Mouse (Mus musculus): Measurements from ENCODE around the gene Rcor3. TPM values are rescaled to one million over a fixed set of nuclear protein-coding genes. Genes with fewer than 3 reads are reported as not detected.

Gene Rcor3
- total RNA-seq, 2 experiments from 2014 or later = 26.6 to 30.5 TPM

GRCm38 (mm10) chr1:192094451-192095170, 43.3 kb downstream of the Rcor3 start:
- peak; percentile 60 to 88 for DNase-seq

GRCm38 (mm10) chr1:192092879-192093660, 44.8 kb downstream of the Rcor3 start:
- peak; percentile 90 to 94 for DNase-seq

DNA sequence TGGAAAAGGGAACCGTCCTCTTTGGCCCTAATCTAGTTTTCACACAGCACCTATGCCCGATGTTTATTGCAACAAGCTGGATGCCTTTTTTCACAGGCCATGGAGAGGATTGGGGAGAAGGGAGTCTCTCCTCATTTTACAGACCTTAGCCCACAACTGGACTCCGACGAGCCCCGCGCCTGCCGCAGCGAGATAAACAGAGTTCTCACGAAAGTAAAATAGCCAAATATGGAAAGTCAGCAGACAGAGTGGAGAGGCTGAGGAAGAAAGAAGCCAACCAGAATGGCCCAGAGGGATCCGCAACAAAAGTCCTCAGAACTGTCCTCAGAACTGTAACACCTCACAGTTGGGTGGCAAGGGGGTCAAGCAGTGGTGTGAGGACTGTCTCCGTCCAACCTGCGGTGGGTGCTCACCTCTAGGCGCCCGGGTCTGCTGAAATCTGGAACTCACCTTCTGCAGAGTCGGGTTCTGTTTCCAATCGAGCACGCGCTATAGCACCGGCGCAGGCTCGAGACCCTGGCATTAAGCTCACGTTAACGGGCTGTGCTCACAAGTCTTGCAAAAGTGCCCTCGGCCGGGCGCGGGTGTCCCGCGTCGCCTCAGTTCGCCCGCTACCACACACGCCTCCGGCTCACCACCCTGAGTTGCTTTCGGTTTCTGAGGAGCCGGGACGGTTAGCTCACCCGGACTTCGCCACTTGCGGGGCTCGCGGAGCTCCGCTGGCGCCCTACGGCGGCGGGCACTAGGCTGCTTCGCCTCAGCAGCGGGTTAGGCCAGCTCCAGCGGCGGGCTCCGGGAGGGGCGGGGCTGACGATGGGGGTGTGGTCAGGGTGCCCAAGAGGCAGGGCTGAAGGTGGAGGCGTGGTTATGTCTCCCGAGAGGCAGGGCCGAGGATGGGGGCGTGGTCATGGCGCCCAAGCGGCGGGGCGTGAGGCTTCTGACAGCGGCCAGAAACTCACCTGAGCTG, 45.8 kb downstream of the Rcor3 start, which contains the start of gene Traf5:
Traf5 (minus strand) TSS at position 754 of the 967 bp plus-strand sequence.
- DNase-seq = peak; percentile 98

- DNase-seq = peak in 1 of 2 experiments; percentile 41
These were observed 46.9 kb downstream of the Rcor3 start for GRCm38 (mm10) chr1:192090689-192091567.

GRCm38 (mm10) chr1:192090281-192090680, 47.6 kb downstream of the Rcor3 start:
- DNase-seq = no peak

GRCm38 (mm10) chr1:192089208-192090166, 48.4 kb downstream of the Rcor3 start:
- DNase-seq = no peak

DNA sequence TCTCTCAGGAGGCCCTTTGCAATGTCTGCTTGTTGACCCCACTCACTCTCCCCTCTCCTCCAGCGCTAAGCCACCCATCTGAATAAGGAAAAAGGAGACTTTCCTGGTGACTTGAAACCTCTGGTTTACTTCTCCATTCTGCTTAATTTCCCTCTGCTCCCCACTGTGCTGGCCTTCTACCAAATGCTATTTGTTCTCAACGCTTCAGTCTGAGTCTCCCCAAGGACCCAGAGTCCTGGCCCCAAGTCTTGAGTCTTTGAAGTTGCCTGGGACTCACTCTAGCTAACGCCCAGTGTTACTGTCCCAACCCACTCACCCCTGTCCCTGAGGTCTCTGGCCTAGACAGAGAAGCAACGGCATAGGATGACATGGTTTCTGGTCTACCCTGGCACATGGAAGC, 49.9 kb downstream of the Rcor3 start:
- DNase-seq = peak; percentile 47 to 62

DNA sequence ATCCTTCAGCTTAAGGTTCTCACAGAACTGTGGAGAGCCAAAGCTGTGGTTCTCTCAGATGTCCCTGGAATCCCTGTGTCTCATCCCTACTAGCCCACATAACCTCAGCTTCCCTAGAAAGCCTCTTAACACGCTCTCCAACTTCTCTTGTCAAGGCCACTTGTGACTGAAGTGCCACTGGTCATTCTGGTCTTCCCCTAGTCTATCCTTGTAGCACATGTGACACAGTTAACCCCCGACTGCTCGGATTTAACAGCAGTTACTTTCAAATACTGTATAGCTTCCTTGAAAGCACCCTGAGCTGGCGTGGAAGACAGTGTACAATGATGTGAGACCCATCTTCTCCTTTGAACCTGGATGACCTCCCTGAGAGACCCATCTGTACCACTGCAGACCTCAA, 50.8 kb downstream of the Rcor3 start:
- DNase-seq = no peak

GRCm38 (mm10) chr1:192086279-192087037, 51.4 kb downstream of the Rcor3 start:
- no peak for DNase-seq

DNA sequence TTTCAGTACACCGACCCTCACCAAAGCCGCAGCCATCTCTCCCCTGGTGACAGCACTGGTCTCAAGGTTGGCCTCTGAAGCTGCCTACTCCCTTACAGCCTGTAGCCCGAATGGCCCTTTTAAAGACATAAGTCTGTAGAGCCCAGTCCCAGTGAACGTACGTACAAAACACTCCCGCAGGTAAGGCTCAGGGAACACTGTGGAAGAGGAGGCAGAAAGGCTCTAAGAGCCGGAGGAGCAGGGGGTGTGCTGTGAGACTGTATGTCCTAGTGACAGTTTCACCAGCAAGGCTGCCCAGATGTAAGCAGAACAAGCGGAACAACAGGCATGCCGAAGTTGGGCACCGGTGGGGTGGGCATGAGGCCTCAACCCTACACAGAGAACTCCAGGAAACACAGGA, 52.6 kb downstream of the Rcor3 start:
- DNase-seq = no peak

GRCm38 (mm10) chr1:192082646-192083045, 55.2 kb downstream of the Rcor3 start:
- DNase-seq = no peak

DNA sequence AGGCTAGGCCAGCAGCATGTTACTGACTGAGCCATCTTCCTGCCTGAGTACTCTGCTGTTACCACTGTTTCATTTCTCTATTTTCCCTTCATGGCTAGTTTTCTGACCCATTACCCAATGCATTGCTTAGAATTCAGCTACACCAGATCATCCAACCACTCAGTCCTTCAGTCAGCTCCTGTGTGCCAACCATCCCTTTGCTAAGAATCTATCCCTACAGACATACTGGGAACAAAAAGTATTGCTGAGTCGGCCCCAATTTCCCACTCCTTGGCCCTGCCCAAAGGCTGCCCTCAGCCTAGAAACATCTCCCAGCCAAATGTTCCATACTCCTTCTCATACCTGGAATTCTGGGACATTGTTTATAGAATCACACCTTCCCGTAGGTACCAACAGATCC, 56.7 kb downstream of the Rcor3 start:
- no peak for DNase-seq

DNA sequence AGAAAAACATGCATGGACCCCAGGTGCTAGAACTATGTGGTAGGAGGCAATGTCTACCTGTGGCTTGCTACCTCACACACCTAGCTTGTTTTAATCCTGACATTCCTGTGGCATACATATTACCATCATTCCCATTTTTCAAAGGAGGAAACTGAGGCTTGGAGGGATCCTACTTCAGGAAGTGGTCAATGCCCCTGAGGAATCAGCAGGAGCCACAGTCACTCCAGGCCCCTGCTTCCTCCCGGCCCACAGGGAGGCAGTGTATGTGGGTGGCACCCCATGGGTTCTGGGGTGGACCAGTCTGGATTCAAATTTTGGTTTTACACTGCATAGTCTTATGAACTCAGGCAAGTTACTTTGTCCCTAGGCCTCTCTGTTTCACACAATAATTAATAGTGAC, 58.7 kb downstream of the Rcor3 start:
- no peak for DNase-seq

DNA sequence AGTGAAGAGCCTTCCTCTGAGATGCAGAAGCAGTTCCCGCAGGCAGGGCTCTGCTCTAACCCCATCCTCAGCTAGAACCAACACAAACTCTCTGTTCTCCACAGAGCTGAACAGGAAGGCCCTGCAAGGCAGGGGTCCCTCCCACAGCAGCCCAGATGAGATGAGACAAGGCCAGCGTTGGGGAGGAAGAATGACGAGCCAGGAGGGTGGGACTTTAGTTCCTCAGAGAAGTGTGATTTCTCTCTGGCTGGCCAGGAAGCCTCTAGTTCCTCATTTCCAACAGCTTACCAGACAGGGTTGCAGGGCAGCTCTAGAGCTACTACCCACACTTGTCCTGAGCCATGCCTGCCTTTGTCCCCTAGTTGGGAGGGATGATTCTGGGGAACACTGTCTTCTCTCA, 59.5 kb downstream of the Rcor3 start:
- peak; percentile 73 to 91 for DNase-seq

GRCm38 (mm10) chr1:192076796-192077535, 60.9 kb downstream of the Rcor3 start:
- peak; percentile 64 to 82 for DNase-seq

- DNase-seq = no peak
These were observed 61.8 kb downstream of the Rcor3 start for GRCm38 (mm10) chr1:192076101-192076500.

- peak in 1 of 2 experiments; percentile 59 for DNase-seq
These were observed 63.0 kb downstream of the Rcor3 start for GRCm38 (mm10) chr1:192074824-192075223.

GRCm38 (mm10) chr1:192072426-192072825, 65.4 kb downstream of the Rcor3 start:
- DNase-seq = peak in 1 of 2 experiments; percentile 61
